Mouse (Mus musculus) bone marrow, adult 2 months (tissue): ENCODE measurements around the gene Dnah7b.

Experiments
- CTCF ChIP-seq: fragments of 200-500 bp; IDR thresholded peaks from 2 replicates; pipeline ENCODE4 v1.5.1; 2011; ENCODE audit warnings: low read length, control low read depth; ENCODE audit not compliant: control insufficient read depth, insufficient read depth
- POLR2A ChIP-seq: fragments of 200-500 bp; IDR thresholded peaks from 2 replicates; pipeline ENCODE4 v1.6.1; 2011; ENCODE audit warnings: low read depth, mild to moderate bottlenecking, control low read depth, low read length, borderline replicate concordance; ENCODE audit not compliant: control insufficient read depth

- TF ChIP-seq CTCF (no peak), POLR2A (no peak)
Observed at GRCm38 (mm10) chr1:46048188-46048587, 17.9 kb upstream of the Dnah7b start.
